Mouse (Mus musculus): ENCODE data around the gene U2af2.

- no peak for TF ChIP-seq CTCF (IDR thresholded peaks at IDR 0.05; ENCODE audit: borderline replicate concordance, control insufficient read depth, extremely low read depth, insufficient read depth, low read length, poor library complexity)
- TF ChIP-seq POLR2A (IDR thresholded peaks at IDR 0.05; ENCODE audit: control insufficient read depth, extremely low read depth, insufficient read depth, low read length, poor library complexity) = no peak
Measured at GRCm38 (mm10) chr7:5033818-5034217, 28.1 kb upstream of the U2af2 start, which contains the start of gene 4632433K11Rik.
